Mouse (Mus musculus): ENCODE results near the gene Ust.

DNA sequence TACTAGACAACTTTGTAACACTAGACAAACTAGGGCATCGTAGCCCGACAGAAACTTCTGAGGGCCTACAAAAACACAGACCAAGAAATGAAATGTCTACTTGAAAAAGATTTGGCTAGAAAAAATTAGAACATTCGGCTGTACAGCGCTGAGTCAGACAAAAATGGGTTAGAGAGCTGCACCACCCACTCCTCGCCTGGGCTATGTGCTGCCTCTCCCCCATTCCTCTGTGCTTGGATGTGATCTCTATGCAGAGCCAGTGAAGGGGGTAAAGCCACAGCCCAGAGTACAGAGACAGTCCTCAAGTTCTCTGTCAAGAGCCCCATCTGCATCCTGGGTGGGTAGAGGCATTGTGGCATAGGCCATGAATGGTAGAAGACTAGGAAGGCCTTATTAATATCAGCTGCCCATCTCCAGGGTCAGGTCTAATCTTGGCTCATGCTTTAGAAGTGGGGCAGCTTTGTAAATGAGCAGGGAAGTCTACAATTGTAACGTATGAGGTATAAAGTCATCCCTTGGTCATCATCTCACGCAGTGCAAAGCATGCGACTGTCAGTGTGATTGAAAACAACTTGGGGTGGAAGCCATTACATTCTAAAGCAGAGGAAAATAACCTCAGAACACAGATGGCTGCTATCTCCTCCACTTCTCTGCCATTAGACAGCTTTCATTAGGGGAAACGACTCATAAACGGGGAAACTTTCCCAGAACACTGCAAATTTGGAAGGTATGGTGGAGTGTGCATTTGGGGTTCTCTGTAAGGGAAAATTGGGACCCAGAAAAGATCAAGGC is 281.6 kb downstream of the Ust start:
- no peak for TF ChIP-seq CTCF (IDR thresholded peaks at IDR 0.05; ENCODE audit: borderline replicate concordance, insufficient read depth, low read depth, low read length)
- no peak for TF ChIP-seq POLR2A (IDR thresholded peaks at IDR 0.05; ENCODE audit: borderline replicate concordance, insufficient read depth, low read length)

All from cerebellum, adult 2 months (tissue).